Mouse (Mus musculus): ENCODE measurements around the gene Pdxdc1. TPM values are rescaled to one million over a fixed set of nuclear protein-coding genes. Genes with fewer than 3 reads are reported as not detected.

The Pdxdc1 gene
- polyA plus RNA-seq, 1 experiment: 57.0 TPM

- no peaks in the 10 kb centered on the region for H3K27me3 ChIP-seq (ENCODE audit: control insufficient read depth, insufficient read depth, insufficient read length)
- no peak overlapping the region for H3K4me2 ChIP-seq (ENCODE audit: low read depth)
- TF ChIP-seq REST (IDR thresholded peaks at IDR 0.05; ENCODE audit: insufficient read depth, insufficient read length) (no peak), POLR2A (IDR thresholded peaks at IDR 0.05; ENCODE audit: insufficient read length, low read depth) (no peak), USF1 (IDR thresholded peaks at IDR 0.05; ENCODE audit: low read depth) (no peak), E2F4 (IDR thresholded peaks at IDR 0.05; ENCODE audit: insufficient read depth) (no peak)
These were observed 71.3 kb downstream of the Pdxdc1 start for GRCm38 (mm10) chr16:13831606-13832005.

GRCm38 (mm10) chr16:13830444-13830843 lies 72.5 kb downstream of the Pdxdc1 start:
- H3K4me2 ChIP-seq (ENCODE audit: low read depth): no peak overlapping the region
- no peaks in the 10 kb centered on the region for H3K27me3 ChIP-seq (ENCODE audit: control insufficient read depth, insufficient read depth, insufficient read length)
- no peak overlapping the region for H3K4me3 ChIP-seq
- no peak overlapping the region for H3ac ChIP-seq (ENCODE audit: control insufficient read depth, insufficient read length)
- H3K36me3 ChIP-seq (ENCODE audit: control insufficient read depth, insufficient read depth): peaks cover 12% of the 10 kb centered on the region
- no peaks in the 10 kb centered on the region for H3K79me2 ChIP-seq (ENCODE audit: control insufficient read depth, insufficient read depth)
- no peak for TF ChIP-seq MYOD1 (IDR thresholded peaks at IDR 0.05; ENCODE audit: control insufficient read depth in 1 of 3, insufficient read length in 2 of 3, low read depth in 2 of 3)
- no peak for TF ChIP-seq POLR2AphosphoS2 (IDR thresholded peaks at IDR 0.05; ENCODE audit: insufficient read length, low read depth)
- TF ChIP-seq CEBPB (IDR thresholded peaks at IDR 0.05; ENCODE audit: insufficient read depth, poor library complexity, severe bottlenecking): no peak
- no peak for TF ChIP-seq E2F4 (IDR thresholded peaks at IDR 0.05; ENCODE audit: insufficient read depth)
- no peak for TF ChIP-seq MYOG (IDR thresholded peaks at IDR 0.05; ENCODE audit: control insufficient read depth in 1 of 3, insufficient read depth in 1 of 3, insufficient read length in 2 of 3, low read depth in 2 of 3)
- TF ChIP-seq MAX (IDR thresholded peaks at IDR 0.05; ENCODE audit: low read depth): no peak
- no peak for TF ChIP-seq SRF (IDR thresholded peaks at IDR 0.05; ENCODE audit: control insufficient read depth, insufficient read length, low read depth)
- no peak for TF ChIP-seq TCF3 (IDR thresholded peaks at IDR 0.05; ENCODE audit: insufficient read length, low read depth)
- no peak for TF ChIP-seq POLR2A (IDR thresholded peaks at IDR 0.05; ENCODE audit: insufficient read length, low read depth)
- no peak for TF ChIP-seq REST (IDR thresholded peaks at IDR 0.05; ENCODE audit: insufficient read depth, insufficient read length)
- no peak for TF ChIP-seq USF1 (IDR thresholded peaks at IDR 0.05; ENCODE audit: low read depth)

More at GRCm38 (mm10) chr16:13831606-13832005, 71.3 kb downstream of the Pdxdc1 start:
- Histone ChIP-seq H3K79me2 (ENCODE audit: control insufficient read depth, insufficient read depth) (no peaks in the 10 kb centered on the region), H3ac (ENCODE audit: control insufficient read depth, insufficient read length) (no peak overlapping the region), H3K4me3 (no peak overlapping the region), H3K36me3 (ENCODE audit: control insufficient read depth, insufficient read depth) (peaks cover 15% of the 10 kb centered on the region)

DNA sequence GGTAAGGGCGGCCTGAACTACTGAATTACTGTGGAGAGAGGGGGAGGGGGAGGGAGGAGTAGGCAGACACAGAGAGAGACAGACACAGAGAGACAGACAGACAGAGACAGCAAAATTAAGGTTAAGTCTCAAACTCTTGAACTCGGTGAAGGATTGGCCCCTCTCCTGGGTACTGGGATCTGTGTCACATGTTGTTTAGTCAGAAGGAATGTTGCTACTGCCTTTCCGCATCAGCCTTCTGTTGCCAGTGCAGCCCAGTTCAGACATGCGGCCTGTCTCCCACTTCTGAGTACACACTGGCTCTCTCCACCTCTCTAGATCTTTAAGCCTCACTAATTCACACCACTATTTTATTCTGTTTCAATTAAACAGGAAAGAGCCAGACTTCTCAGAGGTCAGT lies 76.4 kb downstream of the Pdxdc1 start:
- Histone ChIP-seq H3ac (ENCODE audit: control insufficient read depth, insufficient read length) (no peak overlapping the region), H3K4me3 (no peak overlapping the region), H3K27me3 (ENCODE audit: control insufficient read depth, insufficient read depth, insufficient read length) (no peaks in the 10 kb centered on the region), H3K4me2 (ENCODE audit: low read depth) (no peak overlapping the region), H3K36me3 (ENCODE audit: control insufficient read depth, insufficient read depth) (peaks cover 4% of the 10 kb centered on the region), H3K79me2 (ENCODE audit: control insufficient read depth, insufficient read depth) (no peaks in the 10 kb centered on the region)
- TF ChIP-seq MYOG (IDR thresholded peaks at IDR 0.05; ENCODE audit: control insufficient read depth in 1 of 3, insufficient read depth in 1 of 3, insufficient read length in 2 of 3, low read depth in 2 of 3) (no peak), POLR2AphosphoS2 (IDR thresholded peaks at IDR 0.05; ENCODE audit: insufficient read length, low read depth) (no peak), MYOD1 (IDR thresholded peaks at IDR 0.05; ENCODE audit: control insufficient read depth in 1 of 3, insufficient read length in 2 of 3, low read depth in 2 of 3) (no peak), POLR2A (IDR thresholded peaks at IDR 0.05; ENCODE audit: insufficient read length, low read depth) (no peak), MAX (IDR thresholded peaks at IDR 0.05; ENCODE audit: low read depth) (no peak), CEBPB (IDR thresholded peaks at IDR 0.05; ENCODE audit: insufficient read depth, poor library complexity, severe bottlenecking) (no peak), USF1 (IDR thresholded peaks at IDR 0.05; ENCODE audit: low read depth) (no peak), TCF12 (IDR thresholded peaks at IDR 0.05; ENCODE audit: insufficient read depth, poor library complexity, severe bottlenecking) (no peak), REST (IDR thresholded peaks at IDR 0.05; ENCODE audit: insufficient read depth, insufficient read length) (no peak), TCF3 (IDR thresholded peaks at IDR 0.05; ENCODE audit: insufficient read length, low read depth) (no peak), SRF (IDR thresholded peaks at IDR 0.05; ENCODE audit: control insufficient read depth, insufficient read length, low read depth) (no peak), E2F4 (IDR thresholded peaks at IDR 0.05; ENCODE audit: insufficient read depth) (no peak)

GRCm38 (mm10) chr16:13825781-13826490 lies 77.0 kb downstream of the Pdxdc1 start:
- H3ac ChIP-seq (ENCODE audit: control insufficient read depth, insufficient read length): no peak overlapping the region
- peak overlapping the region; percentile 7 for H3K4me2 ChIP-seq (ENCODE audit: low read depth)
- no peak for TF ChIP-seq USF1 (IDR thresholded peaks at IDR 0.05; ENCODE audit: low read depth)
- peak in 2 of 3 experiments; percentile 8 to 30 for TF ChIP-seq MYOD1 (IDR thresholded peaks at IDR 0.05; ENCODE audit: control insufficient read depth in 1 of 3, insufficient read length in 2 of 3, low read depth in 2 of 3)
- H3K27me3 ChIP-seq (ENCODE audit: control insufficient read depth, insufficient read depth, insufficient read length): no peaks in the 10 kb centered on the region
- peaks cover 4% of the 10 kb centered on the region for H3K36me3 ChIP-seq (ENCODE audit: control insufficient read depth, insufficient read depth)
- H3K79me2 ChIP-seq (ENCODE audit: control insufficient read depth, insufficient read depth): no peaks in the 10 kb centered on the region
- H3K4me3 ChIP-seq: no peak overlapping the region

DNA sequence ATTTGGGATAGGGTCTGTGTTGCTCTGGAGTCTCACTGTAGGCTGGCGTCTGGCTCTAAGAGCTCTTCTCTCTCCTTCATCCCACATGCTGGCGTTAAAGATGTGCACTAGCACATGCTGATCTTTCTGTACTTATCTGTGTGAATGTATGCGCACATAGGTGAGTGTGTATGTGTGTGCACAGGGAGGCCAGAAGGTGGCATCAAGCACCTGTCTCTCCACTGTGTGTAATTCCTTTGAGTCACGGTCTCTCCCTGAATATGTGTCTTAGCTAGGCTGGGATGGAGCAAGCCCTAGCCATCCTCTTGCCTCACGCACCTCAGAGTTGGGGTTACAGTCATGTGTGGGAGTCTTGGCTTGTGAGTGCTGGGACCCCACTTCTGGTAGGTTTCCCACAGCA lies 82.2 kb downstream of the Pdxdc1 start:
- Histone ChIP-seq H3K4me3 (peak overlapping the region; percentile 70), H3K36me3 (ENCODE audit: control insufficient read depth, insufficient read depth) (peaks cover 6% of the 10 kb centered on the region), H3ac (ENCODE audit: control insufficient read depth, insufficient read length) (no peak overlapping the region), H3K79me2 (ENCODE audit: control insufficient read depth, insufficient read depth) (no peaks in the 10 kb centered on the region), H3K27me3 (ENCODE audit: control insufficient read depth, insufficient read depth, insufficient read length) (no peaks in the 10 kb centered on the region), H3K4me2 (ENCODE audit: low read depth) (peak overlapping the region; percentile 91)
- TF ChIP-seq USF1 (IDR thresholded peaks at IDR 0.05; ENCODE audit: low read depth): no peak
- no peak for TF ChIP-seq MYOD1 (IDR thresholded peaks at IDR 0.05; ENCODE audit: control insufficient read depth in 1 of 3, insufficient read length in 2 of 3, low read depth in 2 of 3)
